Mouse (Mus musculus) heart, adult 2 months (tissue): ENCODE data around the gene Btbd9. TPM values are rescaled to one million over a fixed set of nuclear protein-coding genes. Genes with fewer than 3 reads are reported as not detected.

Source experiments
- DNase-seq, 2 experiments: peaks; one replicate each; pipeline ENCODE4 v3.0.0; 2021
- H3K27ac ChIP-seq: fragments of 200-600 bp; 2 replicates; pipeline ENCODE4 v1.8.1; 2022
- H3K27me3 ChIP-seq: fragments of 200-500 bp; 2 replicates; pipeline ENCODE4 v1.6.1; 2012; ENCODE audit warnings: mild to moderate bottlenecking, low read length, inconsistent platforms, mixed read lengths; ENCODE audit not compliant: control insufficient read depth, insufficient read depth
- H3K36me3 ChIP-seq: fragments of 200-500 bp; 2 replicates; pipeline ENCODE4 v1.6.1; 2012; ENCODE audit warnings: low read length, inconsistent platforms; ENCODE audit not compliant: control insufficient read depth, insufficient read depth
- H3K4me1 ChIP-seq: fragments of 200-500 bp; 2 replicates; pipeline ENCODE4 v1.6.1; 2011; ENCODE audit warnings: low read length; ENCODE audit not compliant: control insufficient read depth, insufficient read depth
- H3K4me3 ChIP-seq: fragments of 200-600 bp; 2 replicates; pipeline ENCODE4 v1.8.1; 2022
- H3K79me2 ChIP-seq: fragments of 200-500 bp; replicated peaks from 2 replicates; pipeline ENCODE4 v1.6.1; 2012; ENCODE audit warnings: mild to moderate bottlenecking, inconsistent platforms, low read length, moderate library complexity, mixed read lengths; ENCODE audit not compliant: control insufficient read depth, insufficient read depth
- H3K9ac ChIP-seq: fragments of 200-500 bp; 2 replicates; pipeline ENCODE4 v1.6.1; 2012; ENCODE audit warnings: low read depth, mild to moderate bottlenecking, control low read depth, inconsistent platforms, low read length, mixed read lengths
- CTCF ChIP-seq: fragments of 200-600 bp; IDR thresholded peaks from 2 replicates; pipeline ENCODE4 v1.8.1; 2022; ENCODE audit warnings: antibody characterized with exemption, mild to moderate bottlenecking, moderate library complexity
- EP300 ChIP-seq: fragments of 200-500 bp; IDR thresholded peaks from 2 replicates; pipeline ENCODE4 v1.6.1; 2011; ENCODE audit warnings: low read depth, low read length, control low read depth; ENCODE audit not compliant: insufficient read depth
- POLR2A ChIP-seq: fragments of 200-500 bp; IDR thresholded peaks from 2 replicates; pipeline ENCODE4 v1.6.1; 2011; ENCODE audit warnings: mild to moderate bottlenecking, low read depth, low read length, control low read depth; ENCODE audit not compliant: insufficient read depth
- WGBS: fragments of 180-500 bp; shearing (Covaris S2); methylation state at CpG from one replicate; pipeline ENCODE4 v1.1.7; 2018; 5-methylcytosine and 5-hydroxymethylcytosine counted together
- intact Hi-C: fragments of 180-260 bp; cut with DNase I; formaldehyde crosslinking; loops from one replicate; pipeline ENCODE4 v1.15.1; 2025
- polyA plus RNA-seq: library from polyadenylated mRNA; depleted of rRNA; stranded (reverse); fragments of >200 nt; gene quantifications from 2 replicates; pipeline ENCODE4 v1.2.3, GENCODE M21; 2012
- total RNA-seq, 2 experiments: library from RNA; stranded (reverse); gene quantifications; 2 replicates each; pipeline ENCODE4 v1.2.3; 2021

Gene Btbd9
- total and polyA plus RNA-seq, 3 experiments, result 8.1 to 22.0 (median 20.9) TPM

GRCm38 (mm10) chr17:30377754-30378153, 198.5 kb downstream of the Btbd9 start:
- no peaks in the 10 kb centered on the region for H3K4me1 ChIP-seq
- no peak overlapping the region for H3K9ac ChIP-seq
- intact Hi-C loops, result no loop called here
- no peaks in the 10 kb centered on the region for H3K27me3 ChIP-seq
- H3K4me3 ChIP-seq, result no peak overlapping the region
- no peak for DNase-seq
- TF ChIP-seq POLR2A, result no peak
- TF ChIP-seq CTCF, result no peak
- TF ChIP-seq EP300, result no peak
- H3K79me2 ChIP-seq, result no peaks in the 10 kb centered on the region
- H3K36me3 ChIP-seq, result no peaks in the 10 kb centered on the region
- WGBS, result 41% methylated on average over 1 of the region's 1 CpGs
- no peak overlapping the region for H3K27ac ChIP-seq

GRCm38 (mm10) chr17:30375107-30375506, 201.2 kb downstream of the Btbd9 start:
- no peaks in the 10 kb centered on the region for H3K36me3 ChIP-seq
- TF ChIP-seq EP300 (no peak), CTCF (no peak), POLR2A (no peak)
- no peak for DNase-seq
- WGBS, result 100% methylated on average over 1 of the region's 1 CpGs
- no peak overlapping the region for H3K27ac ChIP-seq
- H3K4me1 ChIP-seq, result no peaks in the 10 kb centered on the region
- intact Hi-C loops, result no loop called here
- no peak overlapping the region for H3K9ac ChIP-seq
- H3K27me3 ChIP-seq, result no peaks in the 10 kb centered on the region
- H3K4me3 ChIP-seq, result no peak overlapping the region
- H3K79me2 ChIP-seq, result no peaks in the 10 kb centered on the region

- Histone ChIP-seq H3K4me3 (no peak overlapping the region), H3K27ac (peak overlapping the region; percentile 8; the same call in 1 of the 2 replicates), H3K9ac (no peak overlapping the region), H3K79me2 (no peaks in the 10 kb centered on the region), H3K4me1 (peaks cover 9% of the 10 kb centered on the region), H3K36me3 (no peaks in the 10 kb centered on the region), H3K27me3 (no peaks in the 10 kb centered on the region)
- intact Hi-C loops, result no loop called here
- WGBS, result 52% methylated on average over 2 of the region's 2 CpGs
- TF ChIP-seq POLR2A (no peak), CTCF (no peak), EP300 (no peak)
- DNase-seq, result no peak
These were observed 207.7 kb downstream of the Btbd9 start for GRCm38 (mm10) chr17:30368559-30368958.

GRCm38 (mm10) chr17:30364701-30365100, 211.6 kb downstream of the Btbd9 start:
- H3K36me3 ChIP-seq, result no peaks in the 10 kb centered on the region; the same call in 1 of the 2 replicates
- whole genome bisulfite sequencing, result 50% methylated on average over 1 of the region's 1 CpGs
- TF ChIP-seq CTCF (peak; percentile 19; the same call in 1 of the 2 replicates), POLR2A (no peak), EP300 (no peak)

GRCm38 (mm10) chr17:30363365-30363764, 212.9 kb downstream of the Btbd9 start:
- no peaks in the 10 kb centered on the region; the same call in 1 of the 2 replicates for H3K79me2 ChIP-seq
- TF ChIP-seq POLR2A (no peak), EP300 (no peak), CTCF (no peak)
- H3K36me3 ChIP-seq, result no peaks in the 10 kb centered on the region; the same call in 1 of the 2 replicates
- intact Hi-C loops, result no loop called here
- H3K27ac ChIP-seq, result peak overlapping the region; percentile 13
- H3K27me3 ChIP-seq, result no peaks in the 10 kb centered on the region
- H3K9ac ChIP-seq, result no peak overlapping the region
- H3K4me1 ChIP-seq, result peaks cover 12% of the 10 kb centered on the region
- WGBS, result 44% methylated on average over 5 of the region's 5 CpGs
- no peak for DNase-seq
- no peak overlapping the region for H3K4me3 ChIP-seq

More at GRCm38 (mm10) chr17:30364701-30365100, 211.6 kb downstream of the Btbd9 start:
- Histone ChIP-seq H3K4me1 (peaks cover 15% of the 10 kb centered on the region), H3K4me3 (no peak overlapping the region), H3K9ac (no peak overlapping the region), H3K27me3 (no peaks in the 10 kb centered on the region), H3K27ac (peak overlapping the region; percentile 48; the same call in 1 of the 2 replicates), H3K79me2 (no peaks in the 10 kb centered on the region)
- intact Hi-C loops, result no loop called here
- no peak for DNase-seq

GRCm38 (mm10) chr17:30360654-30361053, 215.6 kb downstream of the Btbd9 start:
- no peaks in the 10 kb centered on the region; the same call in 1 of the 2 replicates for H3K79me2 ChIP-seq
- peaks cover 12% of the 10 kb centered on the region for H3K4me1 ChIP-seq
- H3K4me3 ChIP-seq, result no peak overlapping the region
- 63% methylated on average over 1 of the region's 1 CpGs for WGBS
- intact Hi-C loops, result loop anchor here (2.0 kb wide), 1 partner anchor 14 kb away; no protein-coding TSS in a partner anchor
- no peak overlapping the region for H3K27ac ChIP-seq
- DNase-seq, result no peak
- no peaks in the 10 kb centered on the region for H3K27me3 ChIP-seq
- H3K9ac ChIP-seq, result no peak overlapping the region
- H3K36me3 ChIP-seq, result no peaks in the 10 kb centered on the region; the same call in 1 of the 2 replicates
- no peak for TF ChIP-seq EP300
- no peak for TF ChIP-seq POLR2A
- TF ChIP-seq CTCF, result no peak
